Mouse (Mus musculus): ENCODE measurements at regions not wholly inside any gene's neighbourhood (a gene's known extent, or its start where the extent isn't known, plus 50 kb on each side); places are given as distances from the start of the nearest gene placed in this dataset.
A peak's percentile ranks its signal among the peaks of the same experiment; 100 is the strongest.
"Not testable (repeated sequence)": the region's sequence is repeated elsewhere in the genome, so short reads cannot be mapped to it uniquely, and the experiment has no call there.

DNA sequence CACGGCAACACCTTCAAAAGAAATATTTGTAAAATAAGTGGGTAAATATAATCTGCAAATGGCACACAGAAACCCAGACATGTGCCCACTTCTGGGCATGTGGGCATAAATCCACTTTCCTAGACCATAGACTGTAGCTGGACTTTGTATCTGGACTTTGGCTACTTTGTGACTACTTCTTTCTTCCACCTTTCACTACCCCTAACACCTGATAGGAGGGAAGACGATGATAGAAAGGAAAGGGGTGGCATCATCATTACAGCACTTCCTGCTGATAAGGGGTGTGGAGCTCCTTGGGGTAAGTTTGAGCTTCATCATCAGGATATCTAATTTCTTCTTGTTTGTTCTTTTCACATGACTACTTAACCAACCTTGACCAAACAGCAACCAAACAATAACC lies 326.7 kb upstream of the Shh start:
- intact Hi-C loops (cut with DNase I), result no loop called here
- DNase-seq (ENCODE audit: low spot score in 2 of 2), result no peak

- DNase-seq (ENCODE audit: low spot score in 2 of 2), result no peak
- intact Hi-C loops (cut with DNase I), result no loop called here
Observed at GRCm38 (mm10) chr5:28785347-28786060, 318.4 kb upstream of the Shh start.

DNA sequence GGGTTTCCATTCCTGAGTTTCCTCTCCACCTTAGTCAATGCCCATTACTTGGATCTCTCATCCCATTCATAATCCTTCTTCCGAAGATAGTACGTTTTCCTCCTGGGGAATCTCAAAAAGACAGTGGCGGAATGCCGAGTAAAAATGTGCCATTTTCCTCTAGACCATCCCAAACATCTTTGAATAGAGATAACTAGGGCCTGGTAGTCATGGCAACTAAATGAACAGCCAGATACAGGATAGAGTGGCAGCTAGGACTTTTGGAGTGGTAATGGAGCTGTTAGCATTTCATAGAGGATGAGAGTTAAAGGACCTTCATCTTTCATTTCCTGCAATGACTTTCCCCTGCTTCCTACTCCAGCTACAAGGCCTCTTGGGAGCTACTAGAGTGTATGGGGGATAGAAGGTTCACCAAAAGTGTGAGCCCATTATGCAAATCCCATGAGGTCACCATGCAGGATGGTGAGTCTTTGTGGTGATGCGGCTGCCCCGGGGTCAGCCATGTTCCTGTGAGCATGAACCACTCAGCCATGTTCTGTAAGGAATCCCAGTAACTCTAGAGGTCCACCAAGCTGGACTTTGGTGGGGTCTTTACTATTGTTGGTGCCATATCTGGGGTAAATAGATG lies 317.4 kb upstream of the Shh start:
- DNase-seq (ENCODE audit: low spot score in 2 of 2), result peak in 1 of 2 experiments; percentile 4
- intact Hi-C loops (cut with DNase I), result no loop called here

DNA sequence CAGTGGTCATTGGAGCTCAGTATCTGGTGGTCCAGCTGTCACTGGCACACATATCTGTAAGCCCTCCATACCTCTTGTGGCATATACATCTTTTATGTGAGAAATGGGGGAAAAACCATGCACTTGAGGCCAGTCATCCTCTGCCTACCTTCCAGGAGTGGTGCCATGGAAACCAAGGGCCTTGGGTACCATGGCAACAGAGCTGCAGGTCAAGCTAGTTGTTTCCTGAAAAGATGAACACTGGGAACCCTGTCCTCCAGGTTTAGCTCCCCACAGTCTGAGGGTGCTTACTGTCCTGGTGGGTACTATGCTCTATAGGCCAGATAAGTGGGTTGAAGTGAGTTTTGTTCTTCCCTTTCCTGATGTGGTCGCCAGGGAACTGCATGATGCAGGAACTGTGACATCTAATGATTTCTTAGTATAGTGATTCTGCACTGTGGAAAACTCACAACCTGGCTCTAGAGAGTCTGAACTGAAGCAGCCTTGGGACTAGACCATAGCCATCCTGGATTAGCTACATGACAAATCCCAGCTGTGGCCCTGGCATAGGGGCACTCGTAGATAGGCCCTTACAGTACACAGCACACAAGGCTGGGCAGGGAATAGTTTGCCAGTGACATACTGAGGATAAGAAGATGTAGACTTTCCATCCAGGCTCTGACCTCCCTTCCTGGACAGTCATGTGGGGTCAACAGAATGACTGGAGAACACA lies 308.7 kb upstream of the Shh start:
- no peak for DNase-seq (ENCODE audit: low spot score in 2 of 2)
- intact Hi-C loops (cut with DNase I), result no loop called here

DNA sequence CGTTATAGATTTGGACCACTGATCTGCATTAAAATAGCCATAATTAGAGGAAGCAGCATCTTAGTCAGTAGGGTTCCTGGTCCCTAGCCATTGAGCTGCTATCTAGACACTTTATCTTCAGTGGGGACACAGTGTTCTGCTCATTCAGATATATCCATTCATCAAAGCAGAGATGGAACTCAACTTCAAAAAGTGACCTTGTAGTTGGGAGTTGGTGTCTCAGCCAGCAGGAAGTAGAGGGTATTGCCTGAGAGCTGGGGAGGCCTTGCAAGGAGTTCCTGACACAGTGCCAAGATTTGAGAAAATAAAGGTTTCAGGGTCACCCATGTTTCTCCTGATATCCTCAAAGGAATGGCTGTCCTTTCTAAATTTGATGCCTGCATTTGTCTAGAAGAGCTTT lies 304.7 kb upstream of the Shh start:
- intact Hi-C loops (cut with DNase I), result no loop called here
- DNase-seq (ENCODE audit: low spot score in 2 of 2), result no peak

GRCm38 (mm10) chr5:28756171-28756948 lies 289.3 kb upstream of the Shh start:
- intact Hi-C loops (cut with DNase I), result no loop called here
- peak; percentile 8 to 61 for DNase-seq (ENCODE audit: low spot score in 2 of 2)

GRCm38 (mm10) chr5:28751821-28752220 lies 284.8 kb upstream of the Shh start:
- DNase-seq (ENCODE audit: low spot score in 2 of 2); intact Hi-C loops (cut with DNase I): not testable (repeated sequence)

GRCm38 (mm10) chr5:28734768-28735167 lies 267.7 kb upstream of the Shh start:
- DNase-seq (ENCODE audit: low spot score in 2 of 2), result peak; percentile 1 to 13
- intact Hi-C loops (cut with DNase I), result no loop called here

GRCm38 (mm10) chr5:28722067-28722466 lies 255.0 kb upstream of the Shh start:
- intact Hi-C loops (cut with DNase I), result no loop called here
- DNase-seq (ENCODE audit: low spot score in 2 of 2), result no peak

- DNase-seq (ENCODE audit: low spot score in 2 of 2), result peak in 1 of 2 experiments; percentile 52
- intact Hi-C loops (cut with DNase I), result no loop called here
Observed at GRCm38 (mm10) chr5:28714978-28715377, 247.9 kb upstream of the Shh start.

DNA sequence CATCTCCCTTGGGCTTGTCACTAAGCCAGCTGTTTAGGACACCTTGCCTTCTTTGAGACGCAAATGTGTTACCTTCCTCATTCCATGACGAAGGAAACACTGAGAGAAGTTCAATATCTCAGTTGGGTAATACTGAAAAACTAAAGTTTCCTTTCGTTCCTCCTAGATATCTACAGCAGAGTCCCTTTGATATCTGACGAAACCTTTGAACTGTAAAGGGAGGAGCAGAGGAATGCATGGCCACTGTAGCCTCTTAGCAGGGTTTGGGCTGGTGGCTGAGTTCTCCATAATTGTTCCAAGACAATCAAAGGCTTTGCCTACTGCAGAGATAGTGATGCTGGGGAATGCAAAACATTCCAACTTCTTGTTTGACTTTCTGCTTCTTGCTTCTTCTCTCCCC lies 243.5 kb upstream of the Shh start:
- no peak for DNase-seq (ENCODE audit: low spot score in 2 of 2)
- intact Hi-C loops (cut with DNase I), result no loop called here

DNA sequence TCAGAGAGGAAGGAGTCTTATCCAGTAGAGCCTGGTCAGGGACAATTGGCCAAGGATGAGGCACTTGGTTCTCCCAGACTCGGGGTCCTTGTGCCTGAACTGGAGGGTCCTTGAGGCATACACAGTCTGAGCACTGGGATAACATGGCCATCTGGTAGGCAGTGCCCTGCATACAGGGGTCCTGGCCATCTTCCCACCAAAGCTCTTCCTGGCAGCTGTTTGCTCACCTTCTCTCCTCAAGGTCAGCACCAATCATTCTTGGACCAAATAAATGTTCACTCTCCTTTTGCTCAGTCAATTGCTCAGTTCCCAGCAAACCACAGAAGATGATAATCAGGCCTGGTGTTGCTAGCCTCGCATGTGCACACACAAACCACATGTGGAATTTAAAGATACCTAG lies 242.6 kb upstream of the Shh start:
- DNase-seq (ENCODE audit: low spot score in 2 of 2), result no peak
- intact Hi-C loops (cut with DNase I), result no loop called here

GRCm38 (mm10) chr5:28704359-28704758 lies 237.3 kb upstream of the Shh start:
- intact Hi-C loops (cut with DNase I), result no loop called here

GRCm38 (mm10) chr5:28696966-28697365 lies 229.9 kb upstream of the Shh start:
- no peak for DNase-seq (ENCODE audit: low spot score in 2 of 2)
- intact Hi-C loops (cut with DNase I), result no loop called here

More at GRCm38 (mm10) chr5:28704359-28704758, 237.3 kb upstream of the Shh start:
- DNase-seq (ENCODE audit: low spot score in 2 of 2), result peak; percentile 9 to 71

GRCm38 (mm10) chr5:28690110-28690509 lies 223.1 kb upstream of the Shh start:
- intact Hi-C loops (cut with DNase I), result no loop called here
- DNase-seq (ENCODE audit: low spot score in 2 of 2), result no peak

DNA sequence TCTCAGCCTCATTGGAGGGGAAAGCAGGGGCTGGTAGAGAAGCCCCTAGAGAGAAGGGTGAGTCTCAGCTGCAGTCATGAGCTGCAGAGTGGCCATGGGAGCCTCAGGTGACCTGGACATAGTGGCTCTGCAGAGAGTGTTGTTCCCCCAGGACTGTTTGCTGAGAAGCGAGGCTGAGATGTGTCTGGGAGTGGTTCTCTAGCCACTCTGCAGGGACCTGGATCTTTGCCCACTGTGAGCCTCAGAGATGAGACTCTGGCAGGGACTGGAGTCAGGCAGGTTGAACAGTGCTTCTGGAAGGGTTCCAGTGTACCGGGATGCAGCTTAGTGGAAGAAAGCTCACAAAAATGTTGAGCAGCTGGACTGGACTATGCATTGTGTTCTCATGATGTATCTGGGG lies 222.6 kb upstream of the Shh start:
- DNase-seq (ENCODE audit: low spot score in 2 of 2), result no peak
- intact Hi-C loops (cut with DNase I), result no loop called here

DNA sequence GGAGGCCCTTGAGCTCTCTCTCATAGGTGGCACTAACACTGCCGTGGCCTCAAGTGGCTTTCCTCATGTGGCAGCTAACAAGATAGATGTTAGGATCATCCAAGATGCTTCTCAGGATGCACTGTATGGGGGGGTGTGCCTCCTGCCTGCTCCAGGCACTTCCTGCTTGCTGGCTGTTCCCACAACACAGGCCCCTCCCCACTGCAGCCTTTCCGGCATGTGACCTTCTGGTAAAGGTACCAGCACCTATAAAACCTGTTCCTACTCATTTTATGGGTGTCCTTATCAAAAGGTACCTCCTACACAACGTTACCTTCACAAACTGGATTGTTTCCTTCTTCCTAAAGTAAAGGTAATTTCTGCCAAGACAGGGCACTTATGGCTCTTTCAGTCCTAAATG lies 222.1 kb upstream of the Shh start:
- no peak for DNase-seq (ENCODE audit: low spot score in 2 of 2)
- intact Hi-C loops (cut with DNase I), result no loop called here

- intact Hi-C loops (cut with DNase I), result no loop called here
- no peak for DNase-seq (ENCODE audit: low spot score in 2 of 2)
Observed at GRCm38 (mm10) chr5:28682821-28683220, 215.8 kb upstream of the Shh start.

GRCm38 (mm10) chr5:28680311-28680710 lies 213.3 kb upstream of the Shh start:
- DNase-seq (ENCODE audit: low spot score in 2 of 2), result no peak
- intact Hi-C loops (cut with DNase I), result no loop called here

GRCm38 (mm10) chr5:28679761-28680160 lies 212.7 kb upstream of the Shh start:
- peak in 1 of 2 experiments; percentile 8 for DNase-seq (ENCODE audit: low spot score in 2 of 2)

More at GRCm38 (mm10) chr5:28679761-28680160, 212.7 kb upstream of the Shh start:
- intact Hi-C loops (cut with DNase I), result no loop called here
